Mouse (Mus musculus): ENCODE results near the gene Txlna.

The Txlna gene

DNA sequence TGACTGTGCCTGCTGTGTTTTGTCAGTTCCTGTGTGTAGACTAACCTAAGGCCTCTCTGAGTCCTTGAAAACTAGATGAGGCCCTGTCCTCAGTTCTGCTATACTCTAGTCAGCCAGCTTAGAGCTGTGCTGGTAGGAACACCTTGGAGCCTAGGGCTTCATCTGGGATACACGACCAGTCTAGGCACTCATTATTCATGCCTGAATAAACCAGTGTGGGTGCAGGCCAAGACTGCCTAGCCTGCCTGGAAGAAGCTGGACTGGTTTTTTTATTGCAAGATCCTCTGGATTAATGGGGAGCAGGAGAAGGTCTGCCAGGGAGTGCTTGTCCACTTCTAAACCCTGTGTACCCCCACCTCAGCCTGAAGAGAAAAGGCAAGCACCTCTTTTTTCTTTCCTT lies 53.9 kb downstream of the Txlna start:
- no peak for DNase-seq

DNA sequence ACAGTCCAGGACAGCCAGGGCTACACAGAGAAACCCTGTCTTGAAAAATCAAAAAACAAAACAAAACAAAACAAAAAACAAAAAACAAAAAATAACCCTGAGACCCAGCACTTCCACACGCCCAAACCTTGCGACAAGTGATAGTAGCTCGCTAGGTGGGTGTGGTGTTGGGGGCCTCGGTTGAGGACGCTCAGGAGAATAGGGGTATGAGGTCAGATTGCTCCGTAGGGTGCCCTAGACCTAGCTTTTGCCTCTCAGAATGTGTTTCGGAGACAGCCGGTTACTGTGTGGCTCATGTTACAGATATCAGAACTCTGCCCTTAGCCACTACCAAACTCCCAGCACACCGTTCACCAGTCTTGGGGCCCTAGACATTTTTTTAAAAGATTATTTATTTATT lies 55.1 kb downstream of the Txlna start:
- DNase-seq = no peak

DNA sequence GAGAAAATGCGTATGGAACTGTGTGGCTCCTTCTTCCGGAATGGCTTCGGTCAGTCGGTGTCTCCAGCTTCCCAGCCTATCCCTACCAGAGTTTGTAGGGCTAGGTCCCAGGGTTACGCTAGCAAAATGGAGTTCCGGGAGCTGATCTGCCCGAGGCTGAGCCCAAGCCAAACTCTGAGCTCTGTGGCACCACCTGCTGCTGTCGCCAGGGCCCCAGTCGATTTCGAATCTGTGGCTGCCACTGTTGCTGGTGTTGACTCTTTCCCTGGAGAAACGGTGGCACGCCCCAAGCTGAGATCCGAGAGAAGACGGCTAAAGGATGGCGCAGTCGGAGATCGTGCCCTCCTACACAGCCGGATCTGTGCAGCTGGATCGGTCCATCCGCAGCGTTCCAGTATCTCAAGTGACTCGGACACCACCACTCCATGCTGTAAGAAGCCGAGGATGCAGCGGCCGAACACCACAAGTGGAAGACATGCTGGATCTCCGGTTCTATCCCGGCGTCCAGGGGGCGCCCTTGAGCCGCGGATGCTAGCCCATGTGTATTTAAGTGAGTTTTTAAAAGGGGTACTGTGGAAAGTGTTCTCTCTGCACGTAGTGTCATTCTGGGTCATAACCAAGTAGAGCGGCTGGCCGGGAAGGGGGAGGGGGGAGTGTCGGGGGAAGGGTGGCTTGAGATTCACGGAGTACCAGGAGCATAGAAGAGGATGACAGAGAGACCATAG lies 55.8 kb downstream of the Txlna start:
- peak; percentile 78 for DNase-seq

DNA sequence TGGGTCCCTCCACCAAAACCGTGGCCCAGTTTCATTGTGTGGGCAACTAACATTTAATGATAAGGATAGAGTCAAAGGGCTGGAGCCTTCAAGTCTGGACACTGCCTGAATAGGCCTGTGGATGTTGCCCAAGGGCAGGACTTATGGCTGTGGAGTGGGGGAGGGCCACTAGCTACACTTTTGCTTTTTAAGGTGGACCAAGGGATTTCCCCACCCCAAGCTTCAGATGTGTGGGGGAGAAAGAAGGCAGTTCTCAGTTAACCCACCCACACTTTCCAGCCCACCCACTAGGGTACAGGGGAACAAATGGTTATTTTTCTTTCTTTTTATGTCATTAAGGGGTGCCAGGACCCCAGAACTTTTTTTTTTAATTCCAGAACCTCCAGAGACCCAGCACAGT lies 56.5 kb downstream of the Txlna start:
- no peak for DNase-seq

DNA sequence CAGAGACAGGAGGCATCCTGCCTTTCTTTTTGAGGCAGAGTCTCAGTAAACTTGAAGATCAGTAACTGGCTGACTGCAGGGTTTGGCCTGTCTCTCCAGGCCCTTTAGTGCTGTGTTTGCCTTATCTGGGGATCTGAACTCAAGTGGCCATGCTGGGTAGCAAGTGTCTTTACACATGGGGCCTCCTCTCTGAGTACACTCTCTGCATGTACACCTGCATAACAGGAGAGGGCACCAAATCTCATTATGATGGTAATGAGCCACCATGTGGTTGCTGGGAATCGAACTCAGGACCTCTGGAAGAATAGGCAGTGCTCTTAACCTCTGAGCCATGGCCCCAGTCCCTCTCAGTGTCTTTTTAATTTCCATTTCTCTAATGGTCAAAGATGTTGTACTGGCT lies 58.6 kb downstream of the Txlna start:
- no peak for DNase-seq

DNA sequence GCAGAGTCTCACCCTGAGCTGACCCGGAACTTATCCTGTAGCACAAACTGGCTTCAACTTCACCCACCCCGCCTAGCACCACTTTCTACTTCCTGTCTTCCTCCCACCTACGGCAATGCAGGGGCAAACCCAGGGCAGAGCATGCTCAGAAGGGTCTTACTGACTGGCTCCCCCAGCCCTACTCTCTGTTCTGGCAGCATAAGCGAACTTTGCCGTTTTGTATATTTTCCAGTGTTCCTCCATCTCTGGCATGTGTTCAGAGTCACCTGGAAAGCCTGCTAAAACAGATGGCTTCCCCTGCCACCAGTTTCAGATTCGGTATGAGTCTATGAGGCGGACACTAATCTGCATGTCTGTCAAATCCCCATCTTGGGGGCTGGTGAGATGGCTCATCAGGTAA lies 60.5 kb downstream of the Txlna start:
- no peak for DNase-seq

DNA sequence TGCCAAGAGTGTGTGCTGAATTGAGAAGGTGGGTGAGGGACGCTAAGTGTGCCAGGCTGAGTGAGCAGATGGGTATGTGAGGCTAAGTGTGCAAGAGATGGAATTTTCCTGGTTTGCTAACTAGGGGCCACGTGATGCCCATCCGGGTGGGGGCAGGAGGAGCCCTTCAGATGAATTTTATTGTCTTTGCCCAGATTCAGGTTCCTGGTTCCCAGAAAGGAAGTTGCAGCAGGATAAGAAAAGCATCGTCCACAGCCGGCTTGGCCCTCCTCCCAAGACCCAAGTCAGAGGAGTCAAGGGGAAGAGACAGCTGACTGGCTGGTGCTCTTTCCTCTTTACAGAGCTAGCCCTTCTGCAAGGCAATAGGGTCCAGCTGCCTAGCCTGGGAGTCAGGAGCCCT lies 62.4 kb downstream of the Txlna start, which contains the start of gene Fam167b:
Fam167b (minus strand) TSS at position 84 of the 400 bp plus-strand sequence.
- DNase-seq = no peak

DNA sequence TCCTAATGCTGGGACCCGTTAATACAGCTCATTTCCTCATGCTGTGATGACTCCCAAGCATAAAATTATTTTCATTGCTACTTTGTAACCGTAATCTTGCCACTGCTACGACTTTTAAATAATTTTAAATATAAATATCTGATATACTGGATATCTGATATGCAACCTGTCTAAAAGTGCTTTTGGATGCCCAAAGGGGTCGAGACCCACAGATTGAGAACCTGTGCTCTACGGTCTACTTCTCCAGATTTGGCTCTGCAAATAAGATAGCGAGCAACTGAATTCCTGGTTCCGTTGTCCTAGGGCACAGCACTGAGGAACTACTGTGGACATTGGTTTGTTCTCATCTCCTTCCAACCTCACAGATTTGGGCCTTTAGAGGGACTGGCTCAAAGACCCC lies 63.2 kb downstream of the Txlna start:
- no peak for DNase-seq

DNA sequence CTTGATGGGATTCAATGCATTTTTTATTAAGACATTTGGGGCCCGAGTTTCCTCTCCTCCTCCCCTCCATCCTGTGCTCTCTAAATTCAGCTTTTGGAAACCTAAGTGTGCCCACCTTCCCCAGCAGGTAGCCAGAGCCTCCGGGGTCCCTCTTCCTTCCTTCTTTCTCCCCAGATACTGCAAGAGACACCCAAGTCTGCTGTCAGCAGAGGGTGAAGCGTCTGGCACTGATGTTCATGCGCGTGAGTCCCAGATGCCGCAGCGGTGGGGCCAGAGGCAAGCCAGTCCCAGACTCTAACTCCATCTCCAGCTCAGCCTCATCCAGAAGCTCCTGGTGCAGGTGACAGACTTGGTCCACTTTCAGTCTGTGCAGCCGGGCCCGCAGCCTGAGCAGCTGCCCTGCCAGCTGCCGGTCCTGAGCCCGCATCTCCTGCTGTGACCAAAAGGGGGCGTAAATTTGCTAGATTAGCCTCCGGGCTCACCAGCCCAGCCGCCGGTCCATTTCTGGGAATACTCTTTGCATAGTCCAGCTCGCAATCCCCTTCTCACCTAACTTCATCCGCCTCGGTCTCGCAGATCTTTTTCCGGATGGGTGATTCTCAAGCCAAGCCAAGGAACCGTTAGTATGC lies 63.9 kb downstream of the Txlna start:
- DNase-seq = peak; percentile 40

Measured in right cerebral cortex, adult 18-20 months (tissue).